Mouse (Mus musculus): ENCODE data around the gene Rnf214.

Rnf214 gene

DNA sequence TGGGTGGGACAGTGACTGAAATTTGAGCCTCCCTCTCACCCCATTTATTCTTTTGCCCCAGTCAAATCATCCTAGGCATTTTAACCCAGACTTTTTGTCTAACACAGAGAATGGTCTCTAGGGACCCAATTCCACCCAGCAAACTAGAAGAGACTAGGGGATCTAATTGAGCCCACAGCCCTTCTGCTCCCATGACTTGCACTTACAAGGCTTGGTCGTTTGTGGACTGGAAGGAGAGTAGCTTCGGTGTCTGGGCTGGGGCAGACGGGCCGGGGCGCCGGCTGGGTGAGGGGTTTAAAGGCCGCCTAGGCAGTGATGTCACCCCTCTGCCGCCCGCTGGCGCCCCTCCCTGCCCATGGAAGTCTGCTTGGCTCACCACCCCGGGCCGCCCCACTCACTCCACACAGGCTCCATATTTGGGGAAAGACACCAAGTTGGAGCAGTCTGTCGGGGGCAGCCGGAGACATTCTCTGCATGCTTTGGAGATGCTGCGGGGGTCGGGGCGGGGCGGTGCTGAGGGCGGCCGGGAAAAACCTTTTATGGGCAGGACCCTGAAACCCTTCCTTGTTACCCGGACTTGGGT lies 29.0 kb upstream of the Rnf214 start, which contains the start of gene Tagln:
Tagln (minus strand) TSS at position 431 of the 583 bp plus-strand sequence.
- no peak for DNase-seq

GRCm38 (mm10) chr9:45932571-45933415 lies 26.1 kb upstream of the Rnf214 start:
- peak in 1 of 2 experiments; percentile 24 for DNase-seq

- DNase-seq, result peak in 1 of 2 experiments; percentile 19
Measured at GRCm38 (mm10) chr9:45931958-45932357, 25.2 kb upstream of the Rnf214 start.

- DNase-seq, result no peak
Measured at GRCm38 (mm10) chr9:45929285-45929684, 22.6 kb upstream of the Rnf214 start.

- DNase-seq, result no peak
Measured at GRCm38 (mm10) chr9:45919895-45920294, 13.2 kb upstream of the Rnf214 start.

DNA sequence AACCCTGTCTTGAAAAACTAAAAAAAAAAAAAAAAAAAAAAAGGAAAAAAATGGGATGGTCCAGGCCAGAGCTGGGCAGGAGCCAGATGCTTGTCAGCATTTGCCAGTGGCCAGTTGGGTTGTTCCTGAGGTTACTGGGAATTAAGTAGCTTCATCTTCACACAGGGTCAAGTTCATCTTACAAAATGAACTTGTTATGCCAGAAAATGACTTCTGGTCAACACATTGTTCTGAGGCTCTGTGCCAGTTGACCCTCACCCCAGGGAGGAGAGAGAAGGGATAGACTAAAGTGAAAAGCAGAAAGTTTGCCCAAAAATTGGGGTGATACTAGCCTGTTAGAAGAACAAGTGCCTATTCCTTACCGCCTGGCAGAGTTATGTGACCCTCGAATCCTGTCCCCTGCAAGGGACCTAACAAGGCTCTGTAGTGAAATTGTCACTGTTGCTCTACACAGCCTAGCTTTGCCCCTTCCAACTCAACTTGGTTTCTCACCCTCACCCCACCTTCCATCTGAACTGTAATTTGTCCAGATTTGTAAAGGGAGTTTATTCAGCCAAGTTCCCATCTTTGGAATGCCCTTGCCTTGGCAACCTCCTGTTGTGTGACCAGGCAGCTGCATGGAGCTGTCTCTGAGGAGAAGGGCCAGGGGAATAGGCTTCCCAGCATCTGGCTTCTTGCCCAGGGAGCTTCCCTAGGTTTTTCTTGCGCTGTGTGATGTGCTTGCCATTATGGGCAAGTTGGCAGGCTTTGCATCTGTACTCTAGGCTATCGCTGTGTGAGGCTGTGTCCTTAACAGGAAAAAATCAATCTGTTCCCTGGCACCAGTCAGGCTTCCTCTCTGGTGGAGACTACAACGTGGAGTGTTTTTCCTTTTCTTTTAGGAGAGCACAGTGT lies 10.6 kb upstream of the Rnf214 start:
- no peak for DNase-seq

DNA sequence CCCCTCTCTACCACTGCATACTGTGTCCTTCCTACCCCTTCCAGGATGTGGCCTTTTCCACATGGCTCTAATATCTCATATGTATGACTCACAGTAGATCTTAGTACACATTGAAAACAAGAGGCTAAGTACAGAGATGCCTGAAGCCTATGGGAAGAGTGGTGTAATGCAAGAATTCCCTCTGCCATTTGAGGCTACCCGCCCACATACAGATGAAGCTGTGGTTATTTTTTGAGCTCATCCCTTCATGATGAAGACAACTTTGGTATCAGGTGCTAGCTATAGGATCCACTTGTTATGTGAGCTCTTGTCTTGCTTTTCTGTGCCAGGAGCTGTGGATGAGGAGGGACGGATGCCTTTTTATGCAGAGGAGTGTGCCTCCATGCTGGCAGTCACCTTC lies 8.9 kb upstream of the Rnf214 start:
- no peak for DNase-seq

GRCm38 (mm10) chr9:45911673-45912072 lies 5.0 kb upstream of the Rnf214 start:
- DNase-seq, result peak; percentile 39 to 48

DNA sequence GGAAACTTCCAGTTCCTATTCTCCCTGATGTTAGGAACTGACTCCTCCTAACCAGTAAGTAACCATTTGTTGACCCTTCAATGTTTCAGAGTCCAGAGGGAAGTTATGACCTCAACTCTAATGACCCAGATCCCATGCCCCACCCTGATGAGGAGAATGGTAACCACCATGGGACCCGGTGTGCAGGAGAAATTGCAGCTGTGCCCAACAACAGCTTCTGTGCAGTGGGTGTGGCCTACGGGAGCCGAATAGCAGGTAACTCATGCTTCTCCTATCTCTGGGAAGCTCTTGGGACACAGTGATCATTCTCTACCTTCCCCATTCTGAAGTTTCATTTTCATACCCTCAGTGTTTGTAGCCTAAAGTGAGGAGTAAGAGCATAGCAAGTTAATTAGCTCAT lies 4.3 kb upstream of the Rnf214 start:
- no peak for DNase-seq

DNA sequence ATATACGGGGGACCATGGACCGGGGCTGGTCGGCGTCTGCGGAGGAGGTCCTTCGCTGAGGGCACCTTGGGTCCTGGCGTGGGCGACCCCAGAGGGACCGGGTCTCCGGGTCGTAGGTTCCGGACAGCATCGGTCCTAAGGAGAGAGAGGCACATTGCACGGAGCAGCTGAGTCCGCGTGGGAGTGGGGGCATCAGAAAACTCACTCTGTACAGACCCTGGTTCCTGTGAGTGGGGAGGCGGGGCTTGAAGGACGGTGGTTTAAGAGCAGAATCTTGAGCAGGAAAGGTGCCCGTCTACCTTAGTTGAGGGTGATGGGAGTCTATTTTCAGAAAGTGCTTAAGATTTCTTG lies 342 bp upstream of the Rnf214 start:
- no peak for DNase-seq

DNA sequence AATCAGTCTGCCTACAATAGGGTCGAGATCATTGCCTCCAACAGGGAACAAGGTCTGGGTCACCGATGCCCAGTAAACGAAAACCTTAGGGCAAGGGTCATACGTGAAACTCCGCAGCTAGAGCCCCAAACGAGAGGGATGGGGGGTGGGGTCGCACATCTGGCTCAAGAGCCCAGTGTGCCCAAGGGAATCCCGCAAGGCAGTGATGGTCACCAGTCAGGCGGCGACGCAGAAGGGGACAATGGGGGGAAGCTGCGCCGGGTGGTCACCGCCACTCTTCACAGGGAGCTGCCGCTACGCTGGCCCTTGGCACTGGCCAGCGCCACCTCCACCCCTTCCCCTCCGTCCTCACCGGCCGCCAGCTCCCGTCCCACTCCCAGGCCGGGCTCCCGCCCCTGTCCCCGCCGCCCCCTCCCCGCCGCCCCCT lies 887 bp downstream of the Rnf214 start:
- DNase-seq, result no peak

- no peak for DNase-seq
Measured at GRCm38 (mm10) chr9:45905196-45905595, 1.5 kb downstream of the Rnf214 start.

GRCm38 (mm10) chr9:45893681-45894080 lies 13.0 kb downstream of the Rnf214 start:
- no peak for DNase-seq

DNA sequence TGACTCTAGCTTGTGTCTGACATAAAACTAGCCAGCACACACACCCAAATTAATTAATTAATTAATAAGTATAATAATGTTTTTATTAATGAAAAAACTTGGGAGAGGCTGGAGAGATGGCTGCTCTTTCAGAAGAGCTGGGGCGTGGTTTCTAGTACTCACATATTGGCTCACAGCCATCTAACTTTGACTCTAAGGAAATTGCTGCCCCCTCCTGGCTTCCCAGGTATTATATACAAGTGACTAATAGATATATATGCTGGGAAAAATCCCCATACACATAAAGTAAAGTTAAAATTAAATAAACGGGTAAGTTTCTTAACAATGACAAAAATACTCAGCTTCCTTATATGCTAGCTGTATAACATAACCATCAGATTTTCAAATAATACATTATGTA lies 28.8 kb downstream of the Rnf214 start:
- no peak for DNase-seq

GRCm38 (mm10) chr9:45870265-45870664 lies 36.4 kb downstream of the Rnf214 start:
- DNase-seq, result no peak

GRCm38 (mm10) chr9:45869181-45869580 lies 37.5 kb downstream of the Rnf214 start:
- no peak for DNase-seq

GRCm38 (mm10) chr9:45861813-45862212 lies 44.9 kb downstream of the Rnf214 start:
- no peak for DNase-seq

DNA sequence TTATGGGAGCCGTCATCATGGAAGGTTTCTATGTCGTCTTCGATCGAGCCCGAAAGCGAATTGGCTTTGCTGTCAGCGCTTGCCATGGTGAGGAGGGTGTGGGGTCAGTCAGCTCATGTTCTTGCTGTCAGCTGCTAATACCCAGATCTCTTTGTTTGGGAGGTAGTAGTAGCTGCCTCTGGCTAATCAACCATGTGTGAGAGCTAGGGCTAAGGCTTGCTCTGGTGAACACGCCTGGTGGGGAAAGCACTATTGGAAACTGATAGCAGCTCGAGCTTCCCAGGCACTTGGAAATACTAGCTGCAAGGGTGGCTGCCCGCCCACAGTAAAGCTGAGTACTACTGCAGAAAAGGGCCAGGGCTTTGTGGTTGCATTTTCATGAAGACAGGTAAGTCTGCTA lies 47.3 kb downstream of the Rnf214 start:
- no peak for DNase-seq

DNA sequence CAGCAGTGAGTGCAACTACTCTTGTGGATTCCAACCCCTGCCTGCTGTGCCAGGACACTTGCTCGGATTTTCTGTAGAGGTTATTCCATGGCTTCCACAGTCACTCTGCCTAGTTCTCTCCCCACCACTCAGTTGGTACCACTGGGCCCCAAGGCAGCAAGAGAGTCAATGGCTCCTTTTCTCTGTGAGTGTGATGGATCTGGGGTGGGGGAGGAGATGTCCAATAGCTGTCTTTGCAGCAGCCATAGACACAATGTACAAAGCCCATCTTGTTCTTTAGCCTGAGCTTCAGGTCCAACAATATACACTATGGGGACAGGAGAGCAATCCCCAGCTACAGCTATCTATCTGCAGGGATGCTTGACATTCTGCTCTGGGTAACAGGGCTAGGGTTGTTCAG lies 52.6 kb downstream of the Rnf214 start:
- DNase-seq, result no peak

GRCm38 (mm10) chr9:45853695-45854094 lies 53.0 kb downstream of the Rnf214 start:
- no peak for DNase-seq

DNA sequence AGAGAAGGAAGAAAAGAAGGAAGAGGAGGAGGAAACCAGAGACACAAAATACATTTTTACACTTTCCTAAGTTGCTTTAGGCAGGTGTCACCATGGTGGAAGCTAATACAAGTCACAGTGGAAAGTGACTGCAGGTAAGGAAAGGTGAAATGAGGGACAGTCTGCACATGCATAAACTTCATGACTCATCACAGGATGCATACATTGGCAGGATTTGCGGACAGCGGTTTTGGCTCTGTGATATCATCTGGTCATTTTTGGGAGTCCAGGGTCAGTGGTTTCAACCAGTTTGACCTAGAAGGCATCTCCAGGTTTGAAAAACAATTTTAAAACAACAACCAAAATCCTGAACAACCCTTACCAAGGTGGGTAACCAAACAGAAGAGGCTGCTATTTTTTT lies 54.9 kb downstream of the Rnf214 start:
- DNase-seq, result no peak

DNA sequence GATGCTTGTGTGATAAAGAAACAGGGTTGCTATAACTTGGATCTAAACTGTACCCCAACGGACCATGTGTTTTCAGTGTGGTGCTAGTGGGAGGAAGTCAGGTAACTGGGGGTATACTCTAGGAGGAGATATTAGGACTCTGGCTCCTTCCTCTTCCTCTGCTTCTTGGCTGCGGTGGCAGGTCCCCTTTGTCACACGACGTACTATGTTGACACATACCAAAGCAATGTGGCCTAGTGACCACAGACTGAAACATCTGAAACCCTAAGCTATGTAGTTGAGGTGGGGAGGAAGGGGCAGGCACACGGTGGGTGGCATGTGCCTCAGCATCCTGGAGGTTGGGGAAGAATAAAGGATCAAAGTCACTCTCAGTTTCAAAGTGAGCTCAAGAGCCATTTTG lies 55.4 kb downstream of the Rnf214 start:
- DNase-seq, result no peak

- no peak for DNase-seq
Measured at GRCm38 (mm10) chr9:45850528-45851155, 56.1 kb downstream of the Rnf214 start.

Measured in cerebellum, adult 18-20 months (tissue).